Mouse (Mus musculus) cerebellum, postnatal 36 days (tissue): ENCODE results near the gene Ciapin1.
A peak's percentile ranks its signal among the peaks of the same experiment; 100 is the strongest.

Experiments used
- DNase-seq, 2 experiments: peaks; one replicate each; pipeline ENCODE4 v3.0.0; 2021 to 2022; ENCODE audit warnings: mixed read lengths in 2 of 2

Gene Ciapin1

GRCm38 (mm10) chr8:94837662-94838574 is at the start of gene Ciapin1, which contains the start of gene Coq9:
Ciapin1 (minus strand) TSS chr8:94838358.
Coq9 (plus strand) TSS chr8:94838321.
- peak; percentile 93 to 95 for DNase-seq

- no peak for DNase-seq
These were observed 42.6 kb upstream of the Ciapin1 start for GRCm38 (mm10) chr8:94880742-94881141.

GRCm38 (mm10) chr8:94876820-94877219 is 38.7 kb upstream of the Ciapin1 start:
- DNase-seq = no peak

- peak; percentile 69 to 76 for DNase-seq
These were observed 38.1 kb upstream of the Ciapin1 start, which contains the start of gene Dok4 for GRCm38 (mm10) chr8:94876197-94876730. Dok4 (minus strand) TSS chr8:94876330.

- DNase-seq = no peak
These were observed 37.7 kb upstream of the Ciapin1 start for GRCm38 (mm10) chr8:94875871-94876150.

- no peak for DNase-seq
These were observed 37.1 kb upstream of the Ciapin1 start for GRCm38 (mm10) chr8:94875096-94875870.

- DNase-seq = peak; percentile 67 to 68
These were observed 36.2 kb upstream of the Ciapin1 start for GRCm38 (mm10) chr8:94874358-94874757.

- DNase-seq = no peak
These were observed 34.4 kb upstream of the Ciapin1 start for GRCm38 (mm10) chr8:94872576-94872975.

- no peak for DNase-seq
These were observed 34.0 kb upstream of the Ciapin1 start for GRCm38 (mm10) chr8:94872156-94872555.

GRCm38 (mm10) chr8:94871108-94871894 is 33.1 kb upstream of the Ciapin1 start:
- DNase-seq = peak; percentile 46 to 55

GRCm38 (mm10) chr8:94870474-94871107 is 32.4 kb upstream of the Ciapin1 start:
- peak; percentile 40 to 44 for DNase-seq

GRCm38 (mm10) chr8:94870003-94870402 is 31.8 kb upstream of the Ciapin1 start:
- DNase-seq = no peak

- no peak for DNase-seq
These were observed 31.0 kb upstream of the Ciapin1 start for GRCm38 (mm10) chr8:94869146-94869545.

GRCm38 (mm10) chr8:94866921-94867320 is 28.8 kb upstream of the Ciapin1 start:
- DNase-seq = no peak

GRCm38 (mm10) chr8:94865292-94865691 is 27.1 kb upstream of the Ciapin1 start:
- no peak for DNase-seq

GRCm38 (mm10) chr8:94863897-94864673 is 25.9 kb upstream of the Ciapin1 start:
- DNase-seq = no peak

- DNase-seq = no peak
These were observed 24.5 kb upstream of the Ciapin1 start for GRCm38 (mm10) chr8:94862487-94863220.

GRCm38 (mm10) chr8:94861352-94861910 is 23.3 kb upstream of the Ciapin1 start:
- DNase-seq = peak; percentile 56 to 59

GRCm38 (mm10) chr8:94857346-94858173 is 19.4 kb upstream of the Ciapin1 start, which contains the start of gene Polr2c:
Polr2c (plus strand) TSS chr8:94857450.
- DNase-seq = peak; percentile 94 to 96
